Mouse (Mus musculus) G1E (cell line): ENCODE results near the gene Vps54. TPM values are rescaled to one million over a fixed set of nuclear protein-coding genes. Genes with fewer than 3 reads are reported as not detected.
"Not testable (repeated sequence)": the region's sequence is repeated elsewhere in the genome, so short reads cannot be mapped to it uniquely, and the experiment has no call there.

Experiments
- ATAC-seq: 2 replicates; pipeline ENCODE4 v1.8.0; 2016; ENCODE audit warnings: mild to moderate bottlenecking; ENCODE audit not compliant: insufficient number of reproducible peaks, poor library complexity, low FRiP score, severe bottlenecking; ENCODE audit errors: extremely low read depth
- DNase-seq: peaks from one replicate; pipeline ENCODE4 v3.0.0; 2012; ENCODE audit warnings: low spot score
- H3K27me3 ChIP-seq: 2 replicates; pipeline ENCODE4 v1.6.1; 2012; ENCODE audit warnings: mild to moderate bottlenecking, low read length, inconsistent platforms; ENCODE audit not compliant: insufficient read depth
- H3K36me3 ChIP-seq: replicated peaks from 2 replicates; pipeline ENCODE3; 2012; ENCODE audit warnings: mild to moderate bottlenecking, inconsistent platforms
- H3K4me1 ChIP-seq: 2 replicates; pipeline ENCODE4 v1.6.1; 2012; ENCODE audit warnings: low read depth, low read length, inconsistent platforms, mixed read lengths; ENCODE audit not compliant: insufficient read depth
- H3K4me3 ChIP-seq: 2 replicates; pipeline ENCODE4 v1.5.1; 2012; ENCODE audit warnings: low read depth, mild to moderate bottlenecking, inconsistent platforms, low read length, moderate library complexity, mixed read lengths
- H3K9me3 ChIP-seq: replicated peaks from 2 replicates; pipeline ENCODE4 v1.6.1; 2012; ENCODE audit warnings: inconsistent platforms
- CTCF ChIP-seq: IDR thresholded peaks from 2 replicates; pipeline ENCODE4 v1.5.1; 2012; ENCODE audit warnings: low read depth, low read length, inconsistent platforms, mixed read lengths
- GATA1 ChIP-seq: IDR thresholded peaks from 2 replicates; pipeline ENCODE4 v1.6.1; 2012; ENCODE audit warnings: borderline replicate concordance, low read length, inconsistent platforms, mixed read lengths
- GATA2 ChIP-seq: IDR thresholded peaks from 2 replicates; pipeline ENCODE4 v1.6.1; 2012; ENCODE audit warnings: low read depth, low read length, inconsistent platforms, borderline replicate concordance
- POLR2AphosphoS5 ChIP-seq: IDR thresholded peaks from 2 replicates; pipeline ENCODE4 v1.6.1; 2012; ENCODE audit warnings: low read depth, low read length, inconsistent platforms; ENCODE audit not compliant: insufficient replicate concordance
- TAL1 ChIP-seq: conservative IDR thresholded peaks from 2 replicates; pipeline ENCODE4 v1.6.1; 2012; ENCODE audit warnings: low read depth, low read length, inconsistent platforms, mixed read lengths
- polyA plus RNA-seq: library from polyadenylated mRNA; stranded (reverse); fragments of >175 nt; gene quantifications from 2 replicates; pipeline ENCODE4 v1.2.3, GENCODE M21; 2012
- total RNA-seq, 2 experiments: library from RNA; stranded (forward) in 1 of 2; stranded (reverse) in 1 of 2; fragments of 200-1000 nt in 1 of 2; fragments of >200 nt in 1 of 2; fragmentation: Nextera tagmentation in 1 of 2; gene quantifications; 2 replicates each; pipeline ENCODE4 v1.2.3; 2014 to 2017

Vps54 gene
- total and polyA plus RNA-seq, 3 experiments, result 1.4 to 55.4 (median 42.9) TPM

DNA sequence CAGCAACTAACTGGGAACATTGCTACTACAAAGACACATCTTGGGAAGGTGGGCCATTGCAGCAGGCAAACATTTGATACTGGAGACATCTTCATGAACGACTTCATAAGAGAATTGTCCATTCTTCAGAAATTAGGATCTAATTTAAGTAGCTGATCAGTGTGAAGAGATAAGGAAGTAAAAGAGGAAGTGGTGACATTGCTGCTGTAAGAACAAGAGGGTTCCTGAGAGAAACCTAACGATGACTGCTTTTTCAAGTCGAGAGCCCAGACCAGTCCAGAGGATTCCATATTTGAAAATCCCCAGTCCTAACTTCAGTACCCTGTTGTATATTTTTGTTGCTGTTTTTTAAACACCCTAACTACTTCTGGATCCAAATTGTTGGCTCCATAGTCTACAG is 26.3 kb downstream of the Vps54 start:
- Histone ChIP-seq H3K4me1 (peaks cover 15% of the 10 kb centered on the region), H3K9me3 (no peaks in the 10 kb centered on the region), H3K27me3 (no peaks in the 10 kb centered on the region), H3K4me3 (no peak overlapping the region), H3K36me3 (peaks cover 46% of the 10 kb centered on the region)
- DNase-seq (peak; percentile 8), ATAC-seq (peak; percentile 60)
- TF ChIP-seq POLR2AphosphoS5, result no peak
- TF ChIP-seq GATA2, result no peak
- no peak for TF ChIP-seq CTCF
- TF ChIP-seq GATA1, result no peak
- no peak for TF ChIP-seq TAL1

DNA sequence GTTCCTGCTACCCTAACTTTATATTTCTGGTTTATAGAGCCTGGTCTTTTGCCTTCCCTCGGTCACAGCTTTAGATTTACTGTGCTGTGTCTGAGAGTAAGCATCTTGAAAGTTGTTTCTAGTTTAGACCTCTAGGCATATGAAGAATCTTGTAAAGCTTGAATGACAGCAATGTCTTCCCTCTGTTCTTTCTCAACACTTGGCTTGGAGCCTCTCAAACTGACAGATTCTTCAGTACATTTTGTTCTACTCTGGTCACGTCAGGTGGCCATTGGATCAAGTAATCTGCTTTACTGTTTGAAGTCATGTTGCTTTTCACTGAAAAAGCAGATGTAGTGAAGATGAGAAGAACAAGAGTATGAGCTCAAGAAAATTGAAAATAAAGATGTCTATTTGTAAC is 37.1 kb downstream of the Vps54 start:
- no peaks in the 10 kb centered on the region for H3K9me3 ChIP-seq
- peaks cover 50% of the 10 kb centered on the region for H3K36me3 ChIP-seq
- H3K4me1 ChIP-seq, result peaks cover 4% of the 10 kb centered on the region
- TF ChIP-seq TAL1, result no peak
- no peak for TF ChIP-seq CTCF
- TF ChIP-seq GATA2, result no peak
- TF ChIP-seq POLR2AphosphoS5, result no peak
- no peak for TF ChIP-seq GATA1
- ATAC-seq (no peak), DNase-seq (no peak)
- H3K4me3 ChIP-seq, result no peak overlapping the region
- no peaks in the 10 kb centered on the region for H3K27me3 ChIP-seq

DNA sequence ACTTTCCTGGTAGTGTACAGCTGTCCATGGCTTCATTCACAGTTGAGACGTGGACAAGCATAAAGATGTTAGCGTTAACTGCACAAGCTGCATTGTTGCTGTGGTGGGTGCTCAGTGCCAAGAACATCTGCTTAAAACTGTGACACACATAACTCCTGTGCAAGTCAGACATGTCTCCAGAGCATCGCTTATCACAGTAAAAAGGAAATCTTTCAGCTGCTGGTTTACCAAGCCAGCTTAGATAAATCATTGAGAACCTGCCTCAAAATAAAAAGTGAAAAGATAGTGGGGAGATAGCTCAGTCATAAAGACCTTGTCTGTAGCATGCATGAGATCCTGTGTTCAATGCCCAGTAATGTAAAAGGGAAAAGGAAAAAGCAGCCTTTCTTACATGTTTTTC is 47.3 kb downstream of the Vps54 start:
- TF ChIP-seq POLR2AphosphoS5, result no peak
- DNase-seq (no peak), ATAC-seq (no peak)
- Histone ChIP-seq H3K4me3 (no peak overlapping the region), H3K27me3 (no peaks in the 10 kb centered on the region), H3K4me1 (peaks cover 12% of the 10 kb centered on the region), H3K9me3 (no peaks in the 10 kb centered on the region), H3K36me3 (peaks cover 29% of the 10 kb centered on the region)

DNA sequence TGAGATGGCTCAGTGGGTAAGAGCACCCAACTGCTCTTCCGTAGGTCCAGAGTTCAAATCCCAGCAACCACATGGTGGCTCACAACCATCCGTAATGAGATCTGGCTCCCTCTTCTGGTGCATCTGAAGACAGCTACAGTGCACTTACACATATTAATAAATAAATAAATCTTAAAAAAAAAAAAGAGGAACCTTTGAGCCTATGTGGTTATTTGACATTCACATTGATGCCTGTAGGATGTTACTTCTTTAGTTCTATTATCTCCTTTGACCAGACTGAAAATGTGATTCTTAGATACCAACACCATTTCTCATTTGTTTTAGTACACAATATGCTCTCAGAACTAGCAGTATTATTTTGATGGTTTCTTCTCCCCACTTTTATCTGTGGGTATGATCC is 49.1 kb downstream of the Vps54 start:
- Histone ChIP-seq H3K4me1 (peaks cover 12% of the 10 kb centered on the region), H3K36me3 (peaks cover 37% of the 10 kb centered on the region)
- not testable (repeated sequence) for H3K27me3 ChIP-seq, DNase-seq, H3K9me3 ChIP-seq, H3K4me3 ChIP-seq
- peak; percentile 70 for ATAC-seq

DNA sequence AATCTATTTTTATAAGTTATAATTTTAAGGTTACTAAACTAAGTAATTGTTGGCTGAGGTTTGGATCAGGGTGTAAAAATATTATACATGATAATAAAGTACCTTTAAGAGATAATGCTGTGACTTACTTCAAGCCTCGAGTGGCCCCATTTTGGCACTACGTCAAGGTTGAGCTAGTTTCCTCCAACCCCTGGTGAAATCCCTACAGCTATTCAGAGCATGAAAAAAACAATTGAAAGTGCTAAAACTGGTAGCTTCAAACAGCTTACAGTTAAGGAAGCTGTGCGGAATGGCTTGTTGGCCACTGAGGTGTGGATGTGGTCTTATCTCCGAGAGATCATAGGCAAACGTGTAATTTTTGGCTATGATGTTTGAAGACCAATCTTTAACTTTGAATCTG is 56.4 kb downstream of the Vps54 start:
- TF ChIP-seq GATA2, result no peak
- TF ChIP-seq POLR2AphosphoS5, result no peak
- no peak for TF ChIP-seq CTCF
- no peak for TF ChIP-seq GATA1
- TF ChIP-seq TAL1, result no peak
- Histone ChIP-seq H3K36me3 (peaks cover 40% of the 10 kb centered on the region), H3K27me3 (no peaks in the 10 kb centered on the region), H3K9me3 (no peaks in the 10 kb centered on the region), H3K4me1 (peaks cover 22% of the 10 kb centered on the region), H3K4me3 (no peak overlapping the region)
- DNase-seq (no peak), ATAC-seq (no peak)

DNA sequence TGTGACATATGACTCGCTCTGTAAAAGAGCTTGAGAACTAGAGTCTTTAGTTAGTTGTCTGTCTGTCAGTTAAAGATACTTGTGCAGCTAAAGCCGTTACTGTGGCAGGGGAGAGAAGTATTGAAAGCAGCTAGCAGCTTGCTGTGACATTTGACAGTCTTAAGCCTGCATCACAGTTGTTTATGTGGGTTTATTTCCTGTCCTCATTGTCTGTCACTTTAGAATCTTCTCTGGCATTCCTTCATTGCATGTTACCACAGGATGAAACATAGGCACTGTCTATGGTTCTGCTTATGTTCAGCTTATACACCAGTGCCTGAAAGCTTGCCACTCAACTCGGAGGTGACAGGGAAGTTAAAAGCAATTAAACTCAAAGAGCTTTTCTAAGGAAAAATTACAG is 64.5 kb downstream of the Vps54 start:
- DNase-seq (no peak), ATAC-seq (no peak)
- H3K27me3 ChIP-seq, result no peaks in the 10 kb centered on the region
- peaks cover 67% of the 10 kb centered on the region for H3K36me3 ChIP-seq
- no peak for TF ChIP-seq GATA2
- no peak for TF ChIP-seq POLR2AphosphoS5
- TF ChIP-seq GATA1, result no peak
- no peak for TF ChIP-seq CTCF
- TF ChIP-seq TAL1, result no peak
- H3K4me1 ChIP-seq, result peaks cover 4% of the 10 kb centered on the region; the same call in 1 of the 2 replicates
- no peak overlapping the region for H3K4me3 ChIP-seq
- H3K9me3 ChIP-seq, result no peaks in the 10 kb centered on the region

DNA sequence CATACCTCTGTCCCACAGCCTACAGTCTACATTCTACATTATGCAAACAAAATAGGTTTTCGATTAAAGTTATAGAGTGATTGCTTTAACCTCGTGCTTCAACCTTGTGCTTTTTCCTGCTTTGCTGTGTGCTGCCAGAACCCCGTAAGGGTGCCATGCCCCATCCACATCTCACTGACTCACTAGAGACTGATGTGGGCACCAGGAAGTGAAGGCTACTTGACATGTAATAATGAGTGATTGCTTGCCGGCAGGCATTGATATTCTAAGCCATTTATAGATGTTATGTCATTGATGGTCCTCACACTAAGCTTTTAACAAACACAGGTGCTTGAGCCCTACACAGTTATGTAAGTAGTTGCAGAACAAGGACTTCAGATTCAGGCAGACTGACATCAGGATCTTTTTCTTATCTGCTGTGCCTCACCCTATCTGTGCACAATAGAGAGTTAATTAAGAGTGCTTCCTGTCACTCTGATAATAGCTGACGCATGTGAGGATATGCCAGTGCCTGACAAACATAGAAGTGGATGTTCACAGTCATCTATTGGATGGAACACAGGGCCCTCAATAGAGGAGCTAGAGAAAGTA is 68.1 kb downstream of the Vps54 start:
- H3K27me3 ChIP-seq, result no peaks in the 10 kb centered on the region
- DNase-seq (no peak), ATAC-seq (peak; percentile 83)
- no peak overlapping the region for H3K4me3 ChIP-seq
- H3K4me1 ChIP-seq, result peaks cover 2% of the 10 kb centered on the region; the same call in 1 of the 2 replicates
- no peaks in the 10 kb centered on the region for H3K9me3 ChIP-seq
- no peak for TF ChIP-seq CTCF
- TF ChIP-seq GATA2, result no peak
- TF ChIP-seq POLR2AphosphoS5, result no peak
- TF ChIP-seq TAL1, result no peak
- TF ChIP-seq GATA1, result no peak
- peaks cover 66% of the 10 kb centered on the region for H3K36me3 ChIP-seq
